Comparison of ENCODE assay signal across 8 mouse cellular contexts in genomic region chr5:65699146-65699545, GRCm38 (mm10). TPM values are rescaled to one million over a fixed set of nuclear protein-coding genes. Genes with fewer than 3 reads are reported as not detected.
A peak's percentile ranks its signal among the peaks of the same experiment; 100 is the strongest.
DNase-seq lines count a peak whose midpoint lies in the region; ATAC-seq and TF ChIP-seq lines count a peak whose summit lies in the region.

No protein-coding gene starts in this region.

- in situ Hi-C loops in ES-E14 (cut with MboI; ENCODE audit: low sequenced_read_pairs in 2 of 2, unreplicated experiment in 2 of 2) = no loop called here

- H3K9ac ChIP-seq in heart, embryonic 11.5 days (ENCODE audit: low read depth, low read length) = peak overlapping the region; percentile 95
- peak overlapping the region; percentile 99 for H3K9ac ChIP-seq in ES-E14 (ENCODE audit: insufficient read depth, low read depth, low read length, poor library complexity, severe bottlenecking)
- no peak overlapping the region for H3K9ac ChIP-seq in hindbrain, embryonic 11.5 days (ENCODE audit: low read depth, low read length)

- WGBS in heart, embryonic 11.5 days (ENCODE audit: insufficient replicate concordance) = 66% methylated on average over 10 of the region's 10 CpGs
- WGBS in hindbrain, embryonic 11.5 days = 70% methylated on average over 10 of the region's 10 CpGs
- 65% methylated on average over 10 of the region's 10 CpGs for WGBS in midbrain, embryonic 10.5 days

- no peaks in the 10 kb centered on the region for H3K9me3 ChIP-seq in heart, embryonic 11.5 days (replicated peaks; ENCODE audit: control insufficient read depth, low read length)
- no peaks in the 10 kb centered on the region for H3K9me3 ChIP-seq in ES-E14 (ENCODE audit: control insufficient read depth, insufficient read depth, low read depth, low read length)
- H3K9me3 ChIP-seq in hindbrain, embryonic 11.5 days (ENCODE audit: control insufficient read depth, low read length) = no peaks in the 10 kb centered on the region
- H3K9me3 ChIP-seq in midbrain, embryonic 10.5 days (replicated peaks) = no peaks in the 10 kb centered on the region

- ATAC-seq in heart, embryonic 11.5 days (replicated peaks; ENCODE audit: insufficient number of reproducible peaks, low FRiP score, low TSS enrichment) = no peak
- ATAC-seq in hindbrain, embryonic 11.5 days (ENCODE audit: low FRiP score) = no peak

- H3K27ac ChIP-seq in heart, embryonic 11.5 days (ENCODE audit: low read depth, low read length) = peak overlapping the region; percentile 97
- H3K27ac ChIP-seq in ES-E14 (ENCODE audit: insufficient read depth, low read depth, low read length, poor library complexity, severe bottlenecking) = peak overlapping the region; percentile 98; the same call in 1 of the 2 replicates
- no peak overlapping the region for H3K27ac ChIP-seq in hindbrain, embryonic 11.5 days (ENCODE audit: low read depth, low read length)
- peak overlapping the region; percentile 98 for H3K27ac ChIP-seq in midbrain, embryonic 10.5 days (replicated peaks)

- intact Hi-C loops in heart, postnatal 25 days (cut with DNase I) = loop anchor here (5.0 kb wide), 2 partner anchors 63 to 207 kb away; partner anchors contain the start of genes Gm43552 and N4bp2

- peaks cover 16% of the 10 kb centered on the region for H3K4me1 ChIP-seq in heart, embryonic 11.5 days (ENCODE audit: control insufficient read depth, insufficient read depth, low read length)
- peaks cover 5 to 10% of the 10 kb centered on the region in 2 experiments for H3K4me1 ChIP-seq in ES-E14 (ENCODE audit: control insufficient read depth in 2 of 2, insufficient read depth in 2 of 2, low read length in 2 of 2, poor library complexity in 1 of 2)
- no peaks in the 10 kb centered on the region; the same call in 1 of the 2 replicates for H3K4me1 ChIP-seq in hindbrain, embryonic 11.5 days (replicated peaks; ENCODE audit: control insufficient read depth, insufficient read depth, low read length)
- peaks cover 26% of the 10 kb centered on the region for H3K4me1 ChIP-seq in midbrain, embryonic 10.5 days

- DNase-seq in heart, postnatal 25 days (ENCODE audit: low spot score) = no peak
- no peak for DNase-seq in ES-E14 (ENCODE audit: low read depth, low spot score)
- DNase-seq in hindbrain, embryonic 11.5 days (ENCODE audit: low spot score) = no peak
- DNase-seq in midbrain, embryonic 10.5 days (ENCODE audit: low spot score) = no peak
- no peak for DNase-seq in urinary bladder, adult 18-20 months (ENCODE audit: low spot score in 2 of 2)
- DNase-seq in cerebellum, adult 18-20 months = no peak
- no peak for DNase-seq in layer of hippocampus, adult 18-20 months (ENCODE audit: low spot score in 2 of 2)

- peaks cover 6% of the 10 kb centered on the region for H3K36me3 ChIP-seq in heart, embryonic 11.5 days (ENCODE audit: control insufficient read depth, insufficient read depth, low read length)
- peaks cover 6% of the 10 kb centered on the region; the same call in 1 of the 2 replicates for H3K36me3 ChIP-seq in ES-E14 (ENCODE audit: control insufficient read depth, insufficient read depth, low read length, poor library complexity, severe bottlenecking)
- no peaks in the 10 kb centered on the region for H3K36me3 ChIP-seq in hindbrain, embryonic 11.5 days (ENCODE audit: control insufficient read depth, insufficient read depth, low read length)
- H3K36me3 ChIP-seq in midbrain, embryonic 10.5 days = peaks cover 19% of the 10 kb centered on the region

- peak overlapping the region; percentile 99 for H3K4me3 ChIP-seq in heart, embryonic 11.5 days (ENCODE audit: low read depth, low read length)
- peak overlapping the region; percentile 81 to 100; a peak in 3 of 4 replicates for H3K4me3 ChIP-seq in ES-E14 (ENCODE audit: insufficient read depth in 1 of 2, low read depth in 1 of 2, low read length in 2 of 2, poor library complexity in 1 of 2, severe bottlenecking in 1 of 2)
- peak overlapping the region; percentile 98; the same call in 1 of the 2 replicates for H3K4me3 ChIP-seq in hindbrain, embryonic 11.5 days (ENCODE audit: low read depth, low read length)
- H3K4me3 ChIP-seq in midbrain, embryonic 10.5 days = peak overlapping the region; percentile 74

- H3K4me2 ChIP-seq in heart, embryonic 11.5 days = peak overlapping the region; percentile 84
- no peak overlapping the region for H3K4me2 ChIP-seq in hindbrain, embryonic 11.5 days (replicated peaks; ENCODE audit: low read depth, low read length)

- no peaks in the 10 kb centered on the region for H3K27me3 ChIP-seq in heart, embryonic 11.5 days (ENCODE audit: control insufficient read depth, insufficient read depth, low read length)
- no peaks in the 10 kb centered on the region for H3K27me3 ChIP-seq in hindbrain, embryonic 11.5 days (ENCODE audit: control insufficient read depth, insufficient read depth, low read length)
- H3K27me3 ChIP-seq in midbrain, embryonic 10.5 days (ENCODE audit: low read depth, poor library complexity, severe bottlenecking) = no peaks in the 10 kb centered on the region

TF ChIP-seq in ES-E14, 5 proteins besides CTCF, POLR2A, EP300 and RAD21:
- TF ChIP-seq CHD2 (IDR thresholded peaks at IDR 0.05; ENCODE audit: low read depth, low read length) (no peak), HCFC1 (IDR thresholded peaks at IDR 0.05; ENCODE audit: borderline replicate concordance, insufficient read depth, low read length) (no peak), MAFK (IDR thresholded peaks at IDR 0.05; ENCODE audit: insufficient read depth, low read depth, low read length) (no peak), ZNF384 (IDR thresholded peaks at IDR 0.05; ENCODE audit: low read depth, low read length) (no peak), ZC3H11A (IDR thresholded peaks at IDR 0.05; ENCODE audit: borderline replicate concordance, low read depth, low read length) (no peak)

RNA-seq across cellular contexts. Expression of gene Pds5a, which starts 1.1 kb away (rescaled TPM):
- polyA plus RNA-seq in heart, embryonic 11.5 days (2014; fragmentation: Nextera tagmentation; extraction: Ambion mirVana) = 68.0 and 70.8 TPM in 2 replicates
- total RNA-seq in heart, postnatal 25 days (2021) = 10 to 100 TPM; 59.5 to 60.2 TPM
- total RNA-seq in ES-E14 (2012; rRNA removed) = 138 and 161 TPM in 2 replicates
- polyA plus RNA-seq in hindbrain, embryonic 11.5 days (2014; fragmentation: Nextera tagmentation; extraction: Ambion mirVana) = 114 and 125 TPM in 2 replicates
- polyA plus RNA-seq in midbrain, embryonic 10.5 days (2016; fragmentation: Nextera tagmentation; extraction: Ambion mirVana) = 95.6 and 98.9 TPM in 2 replicates
- total RNA-seq in layer of hippocampus, adult 18-20 months (2021) = 10 to 100 TPM; 79.3 to 80.0 TPM
